In the genomic region with DNA sequence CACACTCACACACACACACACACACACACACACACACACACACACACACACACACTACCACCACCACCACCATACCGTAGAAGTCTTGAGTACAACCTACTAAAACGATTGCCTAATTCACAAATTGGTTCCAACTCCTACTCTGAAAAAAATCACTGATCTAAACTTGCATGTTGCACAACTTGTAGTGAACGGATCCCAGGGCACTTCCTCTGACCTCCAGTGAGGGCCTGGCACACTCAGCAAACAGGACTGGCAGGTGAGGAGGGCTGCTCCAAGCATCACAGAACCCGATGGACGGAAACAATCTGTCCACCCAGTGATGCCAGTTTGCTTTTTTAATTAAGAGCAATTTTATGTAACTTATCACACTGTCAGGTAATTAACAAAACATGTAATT, we compare ENCODE assay signal across 28 mouse cellular contexts.
DNase-seq lines count a peak whose midpoint lies in the region; ATAC-seq and TF ChIP-seq lines count a peak whose summit lies in the region.
"Had no signal": no experiment of that assay in that cellular context is flagged by ENCODE, and none has a peak within 500 bp of the region (broad histone marks: within the 10 kb centered on the region; RNA-seq: fewer than 3 reads in every experiment).

No protein-coding gene starts in this region.

- intact Hi-C loops in gastrocnemius, adult 2 months (cut with DNase I): no loop called here
- intact Hi-C loops in gastrocnemius, postnatal 36 days (cut with DNase I): no loop called here

- WGBS in stomach, postnatal 0 days: 58% methylated on average over 5 of the region's 5 CpGs

- ATAC-seq in stomach, postnatal 0 days (ENCODE audit: low FRiP score, low TSS enrichment): peak; percentile 42; the same call in 1 of the 2 replicates
- ATAC-seq: CD4-positive, CD25-positive, alpha-beta regulatory T cell, adult 4 months had no signal

- DNase-seq in gastrocnemius, adult 2 months: peak; percentile 45
- no peak for DNase-seq in gastrocnemius, postnatal 36 days
- DNase-seq in urinary bladder, postnatal 36 days (ENCODE audit: low spot score in 2 of 2): peak; percentile 16 to 51
- DNase-seq in urinary bladder, adult 2 months (ENCODE audit: low spot score): no peak
- DNase-seq in lung, postnatal 36 days: peak; percentile 73
- DNase-seq in stomach, postnatal 0 days (ENCODE audit: low spot score): no peak
- no peak for DNase-seq in heart, adult 11 months
- DNase-seq in heart, adult 9 months (ENCODE audit: low spot score in 2 of 2): no peak
- DNase-seq: adrenal gland, adult 8-10 months; cerebellum, adult 11-12 months; cerebellum, postnatal 10 days; heart, adult 18-20 months; heart, postnatal 14 days; kidney, adult 11 months; kidney, postnatal 4 days; left cerebral cortex, postnatal 4 days; lung, embryonic 14.5 days; midbrain, embryonic 14.5 days had no signal

- H3K9ac ChIP-seq in stomach, postnatal 0 days (ENCODE audit: low read length): no peak overlapping the region
- H3K9ac ChIP-seq: embryonic facial prominence, embryonic 12.5 days; forebrain, embryonic 12.5 days; heart, embryonic 13.5 days; hindbrain, embryonic 12.5 days; kidney, embryonic 15.5 days; limb, embryonic 15.5 days; lung, embryonic 14.5 days; neural tube, embryonic 13.5 days had no signal

- TF ChIP-seq EP300 in stomach, postnatal 0 days (optimal IDR thresholded peaks at IDR 0.05): no peak

- H3K4me1 ChIP-seq in stomach, postnatal 0 days (replicated peaks; ENCODE audit: control insufficient read depth, insufficient read depth): no peaks in the 10 kb centered on the region
- H3K4me1 ChIP-seq: embryonic facial prominence, embryonic 12.5 days; forebrain, embryonic 12.5 days; hindbrain, embryonic 12.5 days; kidney, embryonic 15.5 days; limb, embryonic 15.5 days; neural tube, embryonic 13.5 days had no signal

- H3K9me3 ChIP-seq in stomach, postnatal 0 days (ENCODE audit: control insufficient read depth, low read length): no peaks in the 10 kb centered on the region
- H3K9me3 ChIP-seq: embryonic facial prominence, embryonic 12.5 days; forebrain, embryonic 12.5 days; heart, embryonic 13.5 days; hindbrain, embryonic 12.5 days; kidney, embryonic 15.5 days; limb, embryonic 15.5 days; megakaryocyte, embryonic 14.5 days; neural tube, embryonic 13.5 days had no signal

- no peaks in the 10 kb centered on the region for H3K36me3 ChIP-seq in stomach, postnatal 0 days (ENCODE audit: control insufficient read depth, insufficient read depth, low read length)
- H3K36me3 ChIP-seq: embryonic facial prominence, embryonic 12.5 days; forebrain, embryonic 12.5 days; heart, embryonic 13.5 days; hindbrain, embryonic 12.5 days; kidney, embryonic 15.5 days; limb, embryonic 15.5 days; neural tube, embryonic 13.5 days had no signal

- H3K27ac ChIP-seq in gastrocnemius, adult 2 months: no peak overlapping the region
- H3K27ac ChIP-seq in stomach, postnatal 0 days (replicated peaks): no peak overlapping the region
- H3K27ac ChIP-seq: embryonic facial prominence, embryonic 12.5 days; forebrain, embryonic 12.5 days; heart, embryonic 13.5 days; hindbrain, embryonic 12.5 days; kidney, embryonic 15.5 days; limb, embryonic 15.5 days; neural tube, embryonic 13.5 days had no signal

- H3K4me3 ChIP-seq in gastrocnemius, adult 2 months: no peak overlapping the region
- no peak overlapping the region for H3K4me3 ChIP-seq in stomach, postnatal 0 days (ENCODE audit: low read depth, low read length)
- H3K4me3 ChIP-seq: embryonic facial prominence, embryonic 12.5 days; forebrain, embryonic 12.5 days; heart, embryonic 13.5 days; hindbrain, embryonic 12.5 days; kidney, embryonic 15.5 days; limb, embryonic 15.5 days; megakaryocyte, embryonic 14.5 days; myocyte; neural tube, embryonic 13.5 days had no signal

- H3K4me2 ChIP-seq in stomach, postnatal 0 days (replicated peaks; ENCODE audit: low read depth): no peak overlapping the region
- H3K4me2 ChIP-seq: embryonic facial prominence, embryonic 12.5 days; forebrain, embryonic 12.5 days; heart, embryonic 13.5 days; hindbrain, embryonic 12.5 days; kidney, embryonic 15.5 days; limb, embryonic 15.5 days; lung, embryonic 14.5 days; neural tube, embryonic 13.5 days had no signal

- TF ChIP-seq CTCF in gastrocnemius, adult 2 months (IDR thresholded peaks at IDR 0.05): no peak
- no peak for TF ChIP-seq CTCF in stomach, postnatal 0 days (IDR thresholded peaks at IDR 0.05; ENCODE audit: low read depth)

- H3K27me3 ChIP-seq in stomach, postnatal 0 days (ENCODE audit: control insufficient read depth, insufficient read depth, low read length): no peaks in the 10 kb centered on the region
- H3K27me3 ChIP-seq: embryonic facial prominence, embryonic 12.5 days; forebrain, embryonic 12.5 days; heart, embryonic 13.5 days; hindbrain, embryonic 12.5 days; kidney, embryonic 15.5 days; limb, embryonic 15.5 days; megakaryocyte, embryonic 14.5 days; neural tube, embryonic 13.5 days had no signal

Comparison
In these comparisons a context has a peak if more than half of its experiments do, and no peak if none do; other contexts are left out.
1. DNase-seq: peak in gastrocnemius, adult 2 months (single experiment), urinary bladder, postnatal 36 days (2 of 2) and lung, postnatal 36 days (single experiment); none in gastrocnemius, postnatal 36 days (0 of 2), urinary bladder, adult 2 months (single experiment), stomach, postnatal 0 days (single experiment), heart, adult 11 months (single experiment) and heart, adult 9 months (0 of 2).